Comparison of ENCODE assay signal across 30 mouse cellular contexts in genomic region chr15:78521892-78522291, GRCm38 (mm10). TPM values are rescaled to one million over a fixed set of nuclear protein-coding genes. Genes with fewer than 3 reads are reported as not detected.
"Had no signal": no experiment of that assay in that cellular context is flagged by ENCODE, and none has a peak within 500 bp of the region (broad histone marks: within the 10 kb centered on the region; RNA-seq: fewer than 3 reads in every experiment).

No protein-coding gene starts in this region.

- H3K4me3 ChIP-seq: heart, embryonic 13.5 days; heart, embryonic 15.5 days; intestine, embryonic 15.5 days; layer of hippocampus, adult 2 months; limb, embryonic 13.5 days; limb, embryonic 15.5 days; liver, embryonic 12.5 days had no signal

- H3K36me3 ChIP-seq: heart, embryonic 15.5 days; intestine, embryonic 15.5 days; liver, embryonic 12.5 days had no signal

- H3K27me3 ChIP-seq: heart, embryonic 15.5 days; intestine, embryonic 15.5 days; limb, embryonic 13.5 days; limb, embryonic 15.5 days; liver, embryonic 12.5 days had no signal

- H3K4me1 ChIP-seq: intestine, embryonic 15.5 days; liver, embryonic 12.5 days had no signal

- DNase-seq: heart, postnatal 4 days; kidney, adult 18-20 months; kidney, adult 8-10 months; kidney, postnatal 10 days; kidney, postnatal 25 days; kidney, postnatal 4 days; left cerebral cortex, postnatal 4 days had no signal

- ATAC-seq: hindbrain, embryonic 16.5 days; inflammation-experienced regulatory T-cells, adult 6 months; intestine, embryonic 15.5 days; intestine, postnatal 0 days; liver, embryonic 12.5 days had no signal

- H3K4me2 ChIP-seq: heart, embryonic 11.5 days; heart, embryonic 13.5 days; heart, embryonic 15.5 days; hindbrain, embryonic 14.5 days; intestine, embryonic 15.5 days; limb, embryonic 13.5 days; limb, embryonic 15.5 days; liver, embryonic 12.5 days had no signal

- H3K9ac ChIP-seq: heart, embryonic 13.5 days; heart, embryonic 15.5 days; hindbrain, embryonic 14.5 days; intestine, embryonic 15.5 days; limb, embryonic 13.5 days; limb, embryonic 15.5 days; liver, embryonic 12.5 days had no signal

- H3K27ac ChIP-seq: heart, embryonic 13.5 days; heart, embryonic 15.5 days; hindbrain, embryonic 14.5 days; intestine, embryonic 15.5 days; layer of hippocampus, adult 2 months; limb, embryonic 13.5 days; limb, embryonic 15.5 days; liver, embryonic 12.5 days had no signal

- H3K9me3 ChIP-seq: heart, embryonic 13.5 days; heart, embryonic 15.5 days; intestine, embryonic 15.5 days; limb, embryonic 13.5 days; limb, embryonic 15.5 days; liver, embryonic 12.5 days had no signal

RNA-seq across cellular contexts. Expression of gene Sstr3, which starts 22.6 kb away (rescaled TPM):
- total RNA-seq: gastrocnemius, adult 8-10 months; granulocyte monocyte progenitor cell, adult 5-6 weeks; heart, adult 18-20 months; heart, adult 8-10 months; heart, postnatal 25 days had no signal
- polyA plus RNA-seq: heart, embryonic 13.5 days; limb, embryonic 11.5 days; limb, embryonic 13.5 days; liver, adult 2 months had no signal

RNA-seq across cellular contexts. Expression of gene Il2rb, which starts 26.8 kb away (rescaled TPM):
- total RNA-seq: gastrocnemius, adult 8-10 months; gastrocnemius, postnatal 14 days; granulocyte monocyte progenitor cell, adult 5-6 weeks had no signal
- polyA plus RNA-seq: heart, embryonic 11.5 days; hindbrain, embryonic 11.5 days; limb, embryonic 11.5 days had no signal

RNA-seq across cellular contexts. Expression of gene Tmprss6, which starts 53.5 kb away (rescaled TPM):
- total RNA-seq: gastrocnemius, postnatal 14 days; granulocyte monocyte progenitor cell, adult 5-6 weeks; heart, adult 18-20 months; heart, adult 8-10 months; heart, postnatal 25 days; heart, postnatal 4 days; layer of hippocampus, postnatal 10 days; left cerebral cortex, postnatal 10 days; left cerebral cortex, postnatal 4 days had no signal
- polyA plus RNA-seq: inflammation-experienced regulatory T-cells, adult 6 months had no signal
